Comparison of ENCODE assay signal across 8 mouse cellular contexts in the genomic region with DNA sequence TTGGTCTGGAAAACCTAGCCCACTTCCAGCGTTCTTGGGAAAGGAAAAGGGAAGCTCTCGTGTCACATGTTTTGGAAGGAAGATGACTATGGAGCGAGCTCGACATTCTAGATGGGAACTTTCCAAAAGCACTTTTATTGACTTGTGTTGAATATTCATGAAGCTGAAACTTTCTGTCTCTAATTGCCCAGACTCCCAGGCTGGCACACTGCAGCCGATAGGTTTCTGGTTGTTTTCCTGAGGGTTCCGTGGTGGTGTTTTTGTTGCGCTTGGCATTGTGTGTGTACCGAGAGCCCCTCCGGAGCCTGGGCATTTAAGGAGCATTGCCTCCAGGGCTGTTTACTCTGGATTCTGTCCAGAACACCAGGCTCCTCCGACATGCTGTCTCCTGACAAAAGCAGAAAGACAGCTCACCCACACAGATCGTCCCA.
DNase-seq lines count a peak whose midpoint lies in the region; ATAC-seq and TF ChIP-seq lines count a peak whose summit lies in the region.

No protein-coding gene starts in this region.

- no peak overlapping the region for H3K27ac ChIP-seq in lung, postnatal 0 days (ENCODE audit: low read length)
- peak overlapping the region; percentile 66 for H3K27ac ChIP-seq in heart, postnatal 0 days (ENCODE audit: low read depth)

- no peaks in the 10 kb centered on the region; the same call in 1 of the 2 replicates for H3K4me1 ChIP-seq in lung, postnatal 0 days (ENCODE audit: insufficient read depth, low read depth, low read length)
- H3K4me1 ChIP-seq in heart, postnatal 0 days (ENCODE audit: control insufficient read depth, insufficient read depth) = peaks cover 36% of the 10 kb centered on the region

- peak; percentile 20 to 23 for DNase-seq in adrenal gland, postnatal 36 days
- DNase-seq in adrenal gland, postnatal 25 days = no peak
- peak; percentile 6 for DNase-seq in lung, postnatal 10 days
- no peak for DNase-seq in lung, postnatal 0 days (ENCODE audit: low spot score)
- peak; percentile 33 for DNase-seq in heart, postnatal 0 days (ENCODE audit: low spot score)
- peak; percentile 60 for DNase-seq in left cerebral cortex, postnatal 4 days
- DNase-seq in gastrocnemius, adult 18-20 months (ENCODE audit: low spot score) = no peak
- DNase-seq in thymus, postnatal 0 days (ENCODE audit: low spot score) = no peak

- ATAC-seq in lung, postnatal 0 days = no peak
- peak; percentile 24; the same call in 1 of the 2 replicates for ATAC-seq in heart, postnatal 0 days (ENCODE audit: insufficient read depth, low read depth)

- H3K4me3 ChIP-seq in lung, postnatal 0 days (ENCODE audit: low read depth, low read length) = no peak overlapping the region
- H3K4me3 ChIP-seq in heart, postnatal 0 days (ENCODE audit: low read depth, low read length) = no peak overlapping the region

- TF ChIP-seq CTCF in lung, postnatal 0 days (IDR thresholded peaks at IDR 0.05) = no peak
- TF ChIP-seq CTCF in heart, postnatal 0 days (IDR thresholded peaks at IDR 0.05; ENCODE audit: low read depth) = no peak

- no peak overlapping the region for H3K4me2 ChIP-seq in lung, postnatal 0 days (replicated peaks; ENCODE audit: low read depth, low read length)
- peak overlapping the region; percentile 17; the same call in 1 of the 2 replicates for H3K4me2 ChIP-seq in heart, postnatal 0 days (ENCODE audit: low read depth, low read length)

- WGBS in lung, postnatal 0 days = 43% methylated on average over 11 of the region's 11 CpGs
- WGBS in heart, postnatal 0 days = 36% methylated on average over 11 of the region's 11 CpGs

- no peaks in the 10 kb centered on the region for H3K36me3 ChIP-seq in lung, postnatal 0 days (ENCODE audit: insufficient read depth, low read length)
- no peaks in the 10 kb centered on the region for H3K36me3 ChIP-seq in heart, postnatal 0 days (replicated peaks; ENCODE audit: control insufficient read depth, insufficient read depth, low read length)

- intact Hi-C loops in left cerebral cortex, postnatal 4 days (cut with DNase I) = loop anchor here (10.0 kb wide), 1 partner anchor 135 kb away; no protein-coding TSS in a partner anchor

- TF ChIP-seq EP300 in lung, postnatal 0 days (IDR thresholded peaks at IDR 0.05) = no peak
- TF ChIP-seq EP300 in heart, postnatal 0 days (IDR thresholded peaks at IDR 0.05; ENCODE audit: low read depth) = no peak

- no peaks in the 10 kb centered on the region for H3K9me3 ChIP-seq in lung, postnatal 0 days (ENCODE audit: low read length)
- H3K9me3 ChIP-seq in heart, postnatal 0 days (replicated peaks; ENCODE audit: control insufficient read depth, low read length) = no peaks in the 10 kb centered on the region

- no peaks in the 10 kb centered on the region for H3K27me3 ChIP-seq in lung, postnatal 0 days (replicated peaks; ENCODE audit: insufficient read depth, low read length)
- no peaks in the 10 kb centered on the region for H3K27me3 ChIP-seq in heart, postnatal 0 days (ENCODE audit: control insufficient read depth, insufficient read depth, low read length)

- no peak overlapping the region for H3K9ac ChIP-seq in lung, postnatal 0 days (replicated peaks; ENCODE audit: low read depth)
- no peak overlapping the region for H3K9ac ChIP-seq in heart, postnatal 0 days (replicated peaks; ENCODE audit: low read depth, low read length)

Comparison
In these comparisons a context has a peak if more than half of its experiments do, and no peak if none do; other contexts are left out.
1. DNase-seq: peak in adrenal gland, postnatal 36 days (2 of 2), lung, postnatal 10 days (single experiment), heart, postnatal 0 days (single experiment) and left cerebral cortex, postnatal 4 days (single experiment); none in adrenal gland, postnatal 25 days (single experiment), lung, postnatal 0 days (single experiment), gastrocnemius, adult 18-20 months (single experiment) and thymus, postnatal 0 days (single experiment).